Comparison of ENCODE assay signal across 8 mouse cellular contexts in the genomic region with DNA sequence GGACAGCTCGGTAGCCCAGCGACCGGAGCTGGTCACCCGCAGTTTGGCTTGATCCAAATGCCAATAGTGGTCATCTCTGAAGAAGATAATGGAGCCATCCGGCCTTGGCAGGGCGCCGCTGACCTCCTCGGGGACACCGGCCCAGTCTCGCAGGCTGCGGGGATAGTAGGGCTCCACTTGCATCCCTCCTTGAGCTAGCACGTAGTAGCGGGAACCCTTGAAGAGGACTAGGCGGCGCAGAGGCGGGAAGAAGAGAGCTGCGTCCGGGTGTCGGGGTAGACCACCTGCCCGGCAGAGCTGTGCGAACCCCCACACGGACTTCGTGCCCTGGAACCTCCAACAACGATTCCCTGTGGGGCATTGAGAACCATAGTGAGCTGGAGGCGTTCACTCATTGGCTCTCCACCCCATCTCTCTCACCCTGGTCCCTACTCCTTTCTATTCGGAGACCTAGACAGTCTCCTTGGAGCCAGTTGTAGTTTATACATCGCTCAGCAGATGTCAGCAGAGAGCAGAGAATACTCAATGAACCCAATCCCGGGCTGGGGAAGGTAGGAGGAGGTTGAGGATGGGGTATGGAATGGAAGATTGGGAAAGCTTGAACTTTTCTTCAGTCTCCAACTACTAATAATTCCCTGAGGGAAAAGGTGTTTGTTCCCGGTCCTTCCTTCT. TPM values are rescaled to one million over a fixed set of nuclear protein-coding genes. Genes with fewer than 3 reads are reported as not detected.
DNase-seq lines count a peak whose midpoint lies in the region; ATAC-seq and TF ChIP-seq lines count a peak whose summit lies in the region.

No protein-coding gene starts in this region.

- 25% methylated on average over 29 of the region's 29 CpGs for WGBS in spleen, adult 2 months
- WGBS in intestine, embryonic 15.5 days = 14% methylated on average over 29 of the region's 29 CpGs

- no peaks in the 10 kb centered on the region; the same call in 1 of the 2 replicates for H3K27me3 ChIP-seq in spleen, adult 2 months (ENCODE audit: control insufficient read depth, insufficient read depth, low read length)
- H3K27me3 ChIP-seq in intestine, embryonic 15.5 days (replicated peaks) = peaks cover 36% of the 10 kb centered on the region

- DNase-seq in spleen, adult 2 months (ENCODE audit: low read depth in 1 of 2, low spot score in 2 of 2) = peak; percentile 19 to 61
- no peak for DNase-seq in spleen, adult 12 weeks (ENCODE audit: low spot score)
- peak; percentile 58 to 88 for DNase-seq in cerebellum, postnatal 4 days (ENCODE audit: low spot score in 2 of 2)
- DNase-seq in gastrocnemius, postnatal 14 days = peak; percentile 64
- DNase-seq in left cerebral cortex, postnatal 25 days (ENCODE audit: low spot score in 2 of 2) = peak; percentile 74 to 82
- peak; percentile 81 to 87 for DNase-seq in right cerebral cortex, postnatal 10 days (ENCODE audit: low spot score in 2 of 2)

- TF ChIP-seq POLR2A in spleen, adult 2 months (IDR thresholded peaks at IDR 0.05; ENCODE audit: low read depth, low read length) = no peak

- peak overlapping the region; percentile 49 for H3K4me2 ChIP-seq in intestine, embryonic 15.5 days (replicated peaks)

- no peak overlapping the region for H3K27ac ChIP-seq in spleen, adult 2 months (ENCODE audit: insufficient read depth, low read length)
- no peak overlapping the region for H3K27ac ChIP-seq in intestine, embryonic 15.5 days

- intact Hi-C loops in gastrocnemius, postnatal 14 days (cut with DNase I; ENCODE audit: low total_unique reads) = loop anchor here (2.0 kb wide), 1 partner anchor 26 kb away; no protein-coding TSS in a partner anchor
- intact Hi-C loops in left cerebral cortex, postnatal 25 days (cut with DNase I) = loop anchor here (10.0 kb wide), 1 partner anchor 192 kb away; no protein-coding TSS in a partner anchor

- peaks cover 5% of the 10 kb centered on the region; the same call in 1 of the 2 replicates for H3K4me1 ChIP-seq in spleen, adult 2 months (ENCODE audit: control insufficient read depth, insufficient read depth, insufficient read length)
- H3K4me1 ChIP-seq in intestine, embryonic 15.5 days (replicated peaks) = peaks cover 30% of the 10 kb centered on the region

- TF ChIP-seq CTCF in spleen, adult 2 months (IDR thresholded peaks at IDR 0.05; ENCODE audit: extremely low read depth, insufficient read depth, insufficient read length, insufficient replicate concordance) = peak; percentile 46; the same call in 1 of the 2 replicates

- no peak overlapping the region for H3K9ac ChIP-seq in intestine, embryonic 15.5 days

- no peaks in the 10 kb centered on the region for H3K36me3 ChIP-seq in spleen, adult 2 months (ENCODE audit: control insufficient read depth, insufficient read depth, low read length)
- no peaks in the 10 kb centered on the region for H3K36me3 ChIP-seq in intestine, embryonic 15.5 days

- ATAC-seq in intestine, embryonic 15.5 days = no peak; the same call in 1 of the 2 replicates
- peak; percentile 63; the same call in 1 of the 2 replicates for ATAC-seq in megakaryocyte-erythroid progenitor cell, adult 5-6 weeks (replicated peaks; ENCODE audit: low FRiP score, low TSS enrichment, poor library complexity, severe bottlenecking)

- no peak overlapping the region for H3K4me3 ChIP-seq in spleen, adult 2 months (ENCODE audit: extremely low read depth, insufficient read depth, insufficient read length)
- 0 out of 2 replicates have a peak overlapping the region, but pooled peaks have one; percentile 20 for H3K4me3 ChIP-seq in intestine, embryonic 15.5 days (replicated peaks)

- no peaks in the 10 kb centered on the region for H3K9me3 ChIP-seq in intestine, embryonic 15.5 days

RNA-seq across cellular contexts. Expression of a gene that starts 5.3 kb away (rescaled TPM):
- polyA plus RNA-seq in spleen, adult 2 months (2012; rRNA removed) = 1.3 and 2.1 TPM in 2 replicates
- total RNA-seq in gastrocnemius, postnatal 14 days (2021) = not detected
- polyA plus RNA-seq in intestine, embryonic 15.5 days (2015; fragmentation: Nextera tagmentation; extraction: Ambion mirVana) = 0.76 and 0.87 TPM in 2 replicates
- total RNA-seq in left cerebral cortex, postnatal 25 days (2021) = not detected
- total RNA-seq in megakaryocyte-erythroid progenitor cell, adult 5-6 weeks (2014; fragmentation: Nextera tagmentation) = 2.6 TPM in 1 of 2 replicates, not detected in the other
- total RNA-seq in megakaryocyte-erythroid progenitor cell, adult 5-6 weeks (2017) = not detected in 2 replicates

RNA-seq across cellular contexts. Expression of a gene that starts 13.5 kb away (rescaled TPM):
- not detected in 2 replicates for polyA plus RNA-seq in spleen, adult 2 months (2012; rRNA removed)
- not detected for total RNA-seq in gastrocnemius, postnatal 14 days (2021)
- polyA plus RNA-seq in intestine, embryonic 15.5 days (2015; fragmentation: Nextera tagmentation; extraction: Ambion mirVana) = 0.13 TPM in 1 of 2 replicates, not detected in the other
- total RNA-seq in left cerebral cortex, postnatal 25 days (2021) = under 1 TPM in 1 of 2 experiments, not detected in 1; 0.18 TPM
- total RNA-seq in megakaryocyte-erythroid progenitor cell, adult 5-6 weeks (2014; fragmentation: Nextera tagmentation) = not detected in 2 replicates
- total RNA-seq in megakaryocyte-erythroid progenitor cell, adult 5-6 weeks (2017) = not detected in 2 replicates

RNA-seq across cellular contexts. Expression of a gene that starts 20.1 kb away (rescaled TPM):
- polyA plus RNA-seq in spleen, adult 2 months (2012; rRNA removed) = 6.3 and 6.4 TPM in 2 replicates
- total RNA-seq in gastrocnemius, postnatal 14 days (2021) = 1 to 10 TPM; 3.7 to 4.0 TPM
- polyA plus RNA-seq in intestine, embryonic 15.5 days (2015; fragmentation: Nextera tagmentation; extraction: Ambion mirVana) = 1.4 and 1.5 TPM in 2 replicates
- 1 to 10 TPM; 3.9 to 4.3 TPM for total RNA-seq in left cerebral cortex, postnatal 25 days (2021)
- total RNA-seq in megakaryocyte-erythroid progenitor cell, adult 5-6 weeks (2014; fragmentation: Nextera tagmentation) = 0.37 TPM in 1 of 2 replicates, not detected in the other
- 0.19 and 0.42 TPM in 2 replicates for total RNA-seq in megakaryocyte-erythroid progenitor cell, adult 5-6 weeks (2017)

RNA-seq across cellular contexts. Expression of a gene that starts 30.2 kb away (rescaled TPM):
- polyA plus RNA-seq in spleen, adult 2 months (2012; rRNA removed) = 8.9 and 11.0 TPM in 2 replicates
- total RNA-seq in gastrocnemius, postnatal 14 days (2021) = 10 to 100 TPM; 22.5 to 24.5 TPM
- polyA plus RNA-seq in intestine, embryonic 15.5 days (2015; fragmentation: Nextera tagmentation; extraction: Ambion mirVana) = 12.9 and 13.9 TPM in 2 replicates
- total RNA-seq in left cerebral cortex, postnatal 25 days (2021) = 10 to 100 TPM; 48.4 to 65.7 TPM
- 60.9 and 72.5 TPM in 2 replicates for total RNA-seq in megakaryocyte-erythroid progenitor cell, adult 5-6 weeks (2014; fragmentation: Nextera tagmentation)
- 24.0 and 32.8 TPM in 2 replicates for total RNA-seq in megakaryocyte-erythroid progenitor cell, adult 5-6 weeks (2017)

RNA-seq across cellular contexts. Expression of a gene that starts 33.8 kb away (rescaled TPM):
- 0.34 and 0.64 TPM in 2 replicates for polyA plus RNA-seq in spleen, adult 2 months (2012; rRNA removed)
- total RNA-seq in gastrocnemius, postnatal 14 days (2021) = under 1 TPM; 0.31 to 0.45 TPM
- polyA plus RNA-seq in intestine, embryonic 15.5 days (2015; fragmentation: Nextera tagmentation; extraction: Ambion mirVana) = 2.3 and 2.6 TPM in 2 replicates
- 100 to 1,000 TPM; 258 to 277 TPM for total RNA-seq in left cerebral cortex, postnatal 25 days (2021)
- total RNA-seq in megakaryocyte-erythroid progenitor cell, adult 5-6 weeks (2014; fragmentation: Nextera tagmentation) = not detected in 2 replicates
- 0.19 TPM in 1 of 2 replicates, not detected in the other for total RNA-seq in megakaryocyte-erythroid progenitor cell, adult 5-6 weeks (2017)
